Mouse (Mus musculus): ENCODE measurements around the gene Xpo5. TPM values are rescaled to one million over a fixed set of nuclear protein-coding genes. Genes with fewer than 3 reads are reported as not detected.

Xpo5 gene
- polyA plus RNA-seq, 1 experiment = 46.1 TPM

GRCm38 (mm10) chr17:46243624-46244023 lies 41.0 kb downstream of the Xpo5 start:
- Histone ChIP-seq H3K79me3 (ENCODE audit: low read depth) (peaks cover 27% of the 10 kb centered on the region), H3ac (ENCODE audit: control insufficient read depth, insufficient read length, low read depth) (no peak overlapping the region), H3K79me2 (ENCODE audit: control insufficient read depth, insufficient read depth) (peaks cover 46% of the 10 kb centered on the region), H3K4me3 (ENCODE audit: insufficient read depth, poor library complexity, severe bottlenecking) (no peak overlapping the region), H3K27me3 (ENCODE audit: control insufficient read depth, insufficient read depth, insufficient read length) (no peaks in the 10 kb centered on the region), H3K36me3 (ENCODE audit: control insufficient read depth, insufficient read depth) (peaks cover 79% of the 10 kb centered on the region)
- TF ChIP-seq MYOD1 (IDR thresholded peaks at IDR 0.05; ENCODE audit: control insufficient read depth, insufficient read length, low read depth) (no peak), MAX (IDR thresholded peaks at IDR 0.05) (no peak), USF1 (IDR thresholded peaks at IDR 0.05; ENCODE audit: low read depth) (no peak), CTCF (IDR thresholded peaks at IDR 0.05; ENCODE audit: control insufficient read depth, insufficient read depth, insufficient read length) (no peak), MYOG (IDR thresholded peaks at IDR 0.05; ENCODE audit: control insufficient read depth, extremely low read depth, insufficient read length) (no peak), CEBPB (IDR thresholded peaks at IDR 0.05; ENCODE audit: low read depth) (no peak), FOSL1 (IDR thresholded peaks at IDR 0.05; ENCODE audit: insufficient read depth, low read length, poor library complexity, severe bottlenecking) (no peak)

- H3K36me3 ChIP-seq (ENCODE audit: control insufficient read depth, insufficient read depth) = peaks cover 77% of the 10 kb centered on the region
- TF ChIP-seq CTCF (IDR thresholded peaks at IDR 0.05; ENCODE audit: control insufficient read depth, insufficient read depth, insufficient read length) (no peak), USF1 (IDR thresholded peaks at IDR 0.05; ENCODE audit: low read depth) (no peak), MYOG (IDR thresholded peaks at IDR 0.05; ENCODE audit: control insufficient read depth, extremely low read depth, insufficient read length) (no peak), FOSL1 (IDR thresholded peaks at IDR 0.05; ENCODE audit: insufficient read depth, low read length, poor library complexity, severe bottlenecking) (no peak), CEBPB (IDR thresholded peaks at IDR 0.05; ENCODE audit: low read depth) (no peak), MAX (IDR thresholded peaks at IDR 0.05) (no peak), MYOD1 (IDR thresholded peaks at IDR 0.05; ENCODE audit: control insufficient read depth, insufficient read length, low read depth) (no peak)
Observed at GRCm38 (mm10) chr17:46244579-46244978, 42.0 kb downstream of the Xpo5 start.

GRCm38 (mm10) chr17:46247512-46248188 lies 45.1 kb downstream of the Xpo5 start, which contains the start of the genes Polr1c and Yipf3:
Polr1c (minus strand) TSS chr17:46248054.
Yipf3 (plus strand) TSS chr17:46248080.
- Histone ChIP-seq H3K79me2 (ENCODE audit: control insufficient read depth, insufficient read depth) (peaks cover 64% of the 10 kb centered on the region), H3ac (ENCODE audit: control insufficient read depth, insufficient read length, low read depth) (peak within 1 kb of the TSS; percentile 94), H3K4me3 (ENCODE audit: insufficient read depth, poor library complexity, severe bottlenecking) (peak within 1 kb of the TSS; percentile 99), H3K79me3 (ENCODE audit: low read depth) (peaks cover 34% of the 10 kb centered on the region), H3K27me3 (ENCODE audit: control insufficient read depth, insufficient read depth, insufficient read length) (no peaks in the 10 kb centered on the region), H3K36me3 (ENCODE audit: control insufficient read depth, insufficient read depth) (peaks cover 76% of the 10 kb centered on the region)
- no peak for TF ChIP-seq MYOG (IDR thresholded peaks at IDR 0.05; ENCODE audit: control insufficient read depth, extremely low read depth, insufficient read length)
- TF ChIP-seq MYOD1 (IDR thresholded peaks at IDR 0.05; ENCODE audit: control insufficient read depth, insufficient read length, low read depth) = no peak
- TF ChIP-seq FOSL1 (IDR thresholded peaks at IDR 0.05; ENCODE audit: insufficient read depth, low read length, poor library complexity, severe bottlenecking) = no peak
- no peak for TF ChIP-seq MAX (IDR thresholded peaks at IDR 0.05)
- no peak for TF ChIP-seq CEBPB (IDR thresholded peaks at IDR 0.05; ENCODE audit: low read depth)
- TF ChIP-seq USF1 (IDR thresholded peaks at IDR 0.05; ENCODE audit: low read depth) = no peak
- TF ChIP-seq CTCF (IDR thresholded peaks at IDR 0.05; ENCODE audit: control insufficient read depth, insufficient read depth, insufficient read length) = no peak

More at GRCm38 (mm10) chr17:46244579-46244978, 42.0 kb downstream of the Xpo5 start:
- H3K79me3 ChIP-seq (ENCODE audit: low read depth) = peaks cover 34% of the 10 kb centered on the region
- no peak overlapping the region for H3ac ChIP-seq (ENCODE audit: control insufficient read depth, insufficient read length, low read depth)
- H3K4me3 ChIP-seq (ENCODE audit: insufficient read depth, poor library complexity, severe bottlenecking) = no peak overlapping the region
- no peaks in the 10 kb centered on the region for H3K27me3 ChIP-seq (ENCODE audit: control insufficient read depth, insufficient read depth, insufficient read length)
- peaks cover 56% of the 10 kb centered on the region for H3K79me2 ChIP-seq (ENCODE audit: control insufficient read depth, insufficient read depth)

- H3K79me3 ChIP-seq (ENCODE audit: low read depth) = peaks cover 34% of the 10 kb centered on the region
- peak overlapping the region; percentile 70 for H3ac ChIP-seq (ENCODE audit: control insufficient read depth, insufficient read length, low read depth)
- peaks cover 71% of the 10 kb centered on the region for H3K36me3 ChIP-seq (ENCODE audit: control insufficient read depth, insufficient read depth)
- TF ChIP-seq CTCF (IDR thresholded peaks at IDR 0.05; ENCODE audit: control insufficient read depth, insufficient read depth, insufficient read length) = no peak
- TF ChIP-seq MAX (IDR thresholded peaks at IDR 0.05) = no peak
- no peak for TF ChIP-seq USF1 (IDR thresholded peaks at IDR 0.05; ENCODE audit: low read depth)
- no peak for TF ChIP-seq MYOG (IDR thresholded peaks at IDR 0.05; ENCODE audit: control insufficient read depth, extremely low read depth, insufficient read length)
- no peak for TF ChIP-seq FOSL1 (IDR thresholded peaks at IDR 0.05; ENCODE audit: insufficient read depth, low read length, poor library complexity, severe bottlenecking)
- no peak for TF ChIP-seq MYOD1 (IDR thresholded peaks at IDR 0.05; ENCODE audit: control insufficient read depth, insufficient read length, low read depth)
- no peak for TF ChIP-seq CEBPB (IDR thresholded peaks at IDR 0.05; ENCODE audit: low read depth)
- H3K27me3 ChIP-seq (ENCODE audit: control insufficient read depth, insufficient read depth, insufficient read length) = no peaks in the 10 kb centered on the region
- H3K4me3 ChIP-seq (ENCODE audit: insufficient read depth, poor library complexity, severe bottlenecking) = peak overlapping the region; percentile 99
- H3K79me2 ChIP-seq (ENCODE audit: control insufficient read depth, insufficient read depth) = peaks cover 64% of the 10 kb centered on the region
Observed at GRCm38 (mm10) chr17:46248189-46248522, 45.6 kb downstream of the Xpo5 start.

GRCm38 (mm10) chr17:46251174-46251573 lies 48.6 kb downstream of the Xpo5 start:
- Histone ChIP-seq H3ac (ENCODE audit: control insufficient read depth, insufficient read length, low read depth) (no peak overlapping the region), H3K36me3 (ENCODE audit: control insufficient read depth, insufficient read depth) (peaks cover 43% of the 10 kb centered on the region), H3K79me3 (ENCODE audit: low read depth) (peaks cover 27% of the 10 kb centered on the region), H3K4me3 (ENCODE audit: insufficient read depth, poor library complexity, severe bottlenecking) (no peak overlapping the region), H3K27me3 (ENCODE audit: control insufficient read depth, insufficient read depth, insufficient read length) (no peaks in the 10 kb centered on the region), H3K79me2 (ENCODE audit: control insufficient read depth, insufficient read depth) (peaks cover 42% of the 10 kb centered on the region)
- no peak for TF ChIP-seq CEBPB (IDR thresholded peaks at IDR 0.05; ENCODE audit: low read depth)
- no peak for TF ChIP-seq MYOG (IDR thresholded peaks at IDR 0.05; ENCODE audit: control insufficient read depth, extremely low read depth, insufficient read length)
- no peak for TF ChIP-seq CTCF (IDR thresholded peaks at IDR 0.05; ENCODE audit: control insufficient read depth, insufficient read depth, insufficient read length)
- no peak for TF ChIP-seq MYOD1 (IDR thresholded peaks at IDR 0.05; ENCODE audit: control insufficient read depth, insufficient read length, low read depth)
